Mouse (Mus musculus) CH12.LX (cell line): ENCODE results near the gene Whrn. TPM values are rescaled to one million over a fixed set of nuclear protein-coding genes. Genes with fewer than 3 reads are reported as not detected.

ENCODE experiments used
- DNase-seq: peaks from one replicate; pipeline ENCODE4 v3.0.0-alpha.2; 2013; ENCODE audit errors: extremely low read depth
- H3K27ac ChIP-seq: 2 replicates; pipeline ENCODE4 v1.5.1; 2012; ENCODE audit warnings: low read depth, mild to moderate bottlenecking, control low read depth, moderate library complexity; ENCODE audit not compliant: insufficient read depth
- H3K27me3 ChIP-seq: replicated peaks from 2 replicates; pipeline ENCODE3; 2012; ENCODE audit warnings: inconsistent platforms
- H3K36me3 ChIP-seq, 2 experiments: replicated peaks in 1 of 2; 2 replicates each; pipeline versions ENCODE3 to v1.6.1; 2012; ENCODE audit warnings: inconsistent platforms in 1 of 2, low read length in 1 of 2, mild to moderate bottlenecking in 1 of 2, mixed read lengths in 1 of 2, moderate library complexity in 1 of 2; ENCODE audit not compliant: control insufficient read depth in 1 of 2, insufficient read depth in 1 of 2
- H3K4me1 ChIP-seq, 2 experiments: 2 replicates each; pipeline ENCODE4 v1.6.1; 2012; ENCODE audit warnings: inconsistent platforms in 1 of 2, moderate library complexity in 1 of 2; ENCODE audit not compliant: insufficient read depth in 2 of 2, control insufficient read depth in 1 of 2
- H3K4me2 ChIP-seq: 2 replicates; pipeline ENCODE4 v1.6.1; 2012; ENCODE audit warnings: low read depth, mild to moderate bottlenecking, control low read depth; ENCODE audit not compliant: poor library complexity, insufficient read depth, severe bottlenecking
- H3K4me3 ChIP-seq, 3 experiments: fragments of 150-350 bp in 1 of 3; sonication (generic) in 1 of 3; replicated peaks in 1 of 3; 2 replicates each; pipeline versions ENCODE3 to v1.5.1; 2011 to 2012; ENCODE audit warnings: low read depth in 2 of 3, low read length in 2 of 3, mild to moderate bottlenecking in 2 of 3, moderate library complexity in 2 of 3, control low read depth in 1 of 3, improper control_type of control experiment in 1 of 3, inconsistent platforms in 1 of 3, mixed read lengths in 1 of 3; ENCODE audit not compliant: poor library complexity in 1 of 3
- H3K79me2 ChIP-seq: replicated peaks from 2 replicates; pipeline ENCODE4 v1.6.1; 2012; ENCODE audit warnings: mild to moderate bottlenecking, moderate library complexity; ENCODE audit not compliant: control insufficient read depth, poor library complexity, insufficient read depth, severe bottlenecking; ENCODE audit errors: extremely low read depth
- H3K9ac ChIP-seq: 2 replicates; pipeline ENCODE4 v1.6.1; 2012; ENCODE audit warnings: low read depth, mild to moderate bottlenecking, control low read depth, moderate library complexity; ENCODE audit not compliant: insufficient read depth
- H3K9me3 ChIP-seq: replicated peaks from 2 replicates; pipeline ENCODE3; 2012; ENCODE audit warnings: low read length, inconsistent platforms, mixed read lengths
- CHD1 ChIP-seq: IDR thresholded peaks from 2 replicates; pipeline ENCODE4 v1.6.1; 2012; ENCODE audit warnings: low read depth, low read length, improper control_type of control experiment, inconsistent platforms
- CTCF ChIP-seq, 2 experiments: IDR thresholded peaks in 1 of 2; conservative IDR thresholded peaks in 1 of 2; 2 replicates each; pipeline ENCODE4 v1.5.1; 2011 to 2012; ENCODE audit warnings: low read depth in 2 of 2, low read length in 2 of 2, improper control_type of control experiment in 1 of 2, inconsistent platforms in 1 of 2, mild to moderate bottlenecking in 1 of 2, moderate library complexity in 1 of 2
- E2F4 ChIP-seq: IDR thresholded peaks from 2 replicates; pipeline ENCODE4 v1.6.1; 2011; ENCODE audit warnings: low read depth, low read length, improper control_type of control experiment; ENCODE audit not compliant: insufficient replicate concordance
- HCFC1 ChIP-seq: IDR thresholded peaks from 2 replicates; pipeline ENCODE4 v1.6.1; 2012; ENCODE audit warnings: low read depth, mild to moderate bottlenecking, inconsistent platforms, low read length, improper control_type of control experiment
- JUN ChIP-seq: IDR thresholded peaks from 2 replicates; pipeline ENCODE4 v1.6.1; 2011; ENCODE audit warnings: low read depth, mild to moderate bottlenecking, low read length, improper control_type of control experiment, moderate library complexity; ENCODE audit not compliant: insufficient read depth
- JUND ChIP-seq: conservative IDR thresholded peaks from 2 replicates; pipeline ENCODE4 v1.6.1; 2011; ENCODE audit warnings: low read depth, low read length, improper control_type of control experiment
- KAT2A ChIP-seq: IDR thresholded peaks from 2 replicates; pipeline ENCODE4 v1.6.1; 2012; ENCODE audit warnings: low read length, improper control_type of control experiment, inconsistent platforms; ENCODE audit not compliant: insufficient replicate concordance
- MAX ChIP-seq: IDR thresholded peaks from 2 replicates; pipeline ENCODE4 v1.6.1; 2011; ENCODE audit warnings: low read length, improper control_type of control experiment
- MXI1 ChIP-seq: IDR thresholded peaks from 2 replicates; pipeline ENCODE4 v1.6.1; 2011; ENCODE audit warnings: mild to moderate bottlenecking, low read depth, low read length, improper control_type of control experiment
- MYC ChIP-seq: IDR thresholded peaks from 2 replicates; pipeline ENCODE4 v1.6.1; 2011; ENCODE audit warnings: low read depth, mild to moderate bottlenecking, improper control_type of control experiment, low read length
- PAX5 ChIP-seq: IDR thresholded peaks from 2 replicates; pipeline ENCODE4 v1.6.1; 2012; ENCODE audit warnings: low read length, inconsistent platforms, mixed read lengths
- POLR2A ChIP-seq: IDR thresholded peaks from 2 replicates; pipeline ENCODE4 v1.6.1; 2011; ENCODE audit warnings: low read depth, mild to moderate bottlenecking, improper control_type of control experiment, low read length
- SMC3 ChIP-seq: IDR thresholded peaks from 2 replicates; pipeline ENCODE4 v1.6.1; 2011; ENCODE audit warnings: low read depth, low read length, improper control_type of control experiment
- TCF12 ChIP-seq: IDR thresholded peaks from 2 replicates; pipeline ENCODE4 v1.6.1; 2014; ENCODE audit warnings: low read depth, mild to moderate bottlenecking, inconsistent platforms, low read length, improper control_type of control experiment
- USF2 ChIP-seq: conservative IDR thresholded peaks from 2 replicates; pipeline ENCODE4 v1.6.1; 2011; ENCODE audit warnings: low read depth, low read length, improper control_type of control experiment
- ZNF384 ChIP-seq: IDR thresholded peaks from 2 replicates; pipeline ENCODE4 v1.6.1; 2012; ENCODE audit warnings: low read depth, low read length, improper control_type of control experiment, inconsistent platforms
- dilution Hi-C: fragments of 300-500 bp; cut with MboI; formaldehyde crosslinking; loops from 2 replicates; pipeline ENCODE4 v1.14.3; 2020; ENCODE audit warnings: low sequenced_read_pairs; ENCODE audit not compliant: extremely low pct_unique_long_range_greater_than_20kb, extremely low pct_ligation_motif_present
- in situ Hi-C: fragments of 300-500 bp; cut with MboI; formaldehyde crosslinking; loops from 3 replicates; pipeline ENCODE4 v1.14.3; 2019; ENCODE audit warnings: low sequenced_read_pairs, low pct_ligation_motif_present, low pct_unique_long_range_greater_than_20kb, mixed read lengths
- polyA plus RNA-seq: library from polyadenylated mRNA; unstranded; fragments of >175 nt; gene quantifications from 2 replicates; pipeline ENCODE4 v1.2.1, GENCODE M21; 2012; ENCODE audit warnings: low read depth; ENCODE audit not compliant: insufficient read length
- total RNA-seq, 2 experiments: library from RNA; depleted of rRNA; stranded (reverse); fragments of 300-350 nt in 1 of 2; fragments of >200 nt in 1 of 2; gene quantifications; 2 replicates each; pipeline ENCODE4 v1.2.3; 2012 to 2014

Gene Whrn
- total and polyA plus RNA-seq, 3 experiments, result 0.99 to 9.4 (median 4.5) TPM

GRCm38 (mm10) chr4:63493351-63494121 lies 2.3 kb downstream of the Whrn start:
- H3K79me2 ChIP-seq, result no peaks in the 10 kb centered on the region
- H3K9me3 ChIP-seq, result peaks cover 3% of the 10 kb centered on the region
- peaks cover 8 to 78% of the 10 kb centered on the region in 2 experiments for H3K4me1 ChIP-seq
- H3K27ac ChIP-seq, result no peak overlapping the region
- peaks cover 0 to 16% of the 10 kb centered on the region in 2 experiments for H3K36me3 ChIP-seq
- H3K4me2 ChIP-seq, result peak overlapping the region; percentile 88; the same call in 1 of the 2 replicates
- no peak overlapping the region for H3K4me3 ChIP-seq
- no peak for TF ChIP-seq MAX
- no peak for TF ChIP-seq KAT2A
- no peak for TF ChIP-seq MXI1
- H3K9ac ChIP-seq, result no peak overlapping the region
- dilution Hi-C loops (no loop called here), in situ Hi-C loops (loop anchor here (5.0 kb wide), 1 partner anchor 66 kb away; no protein-coding TSS in a partner anchor)
- no peak for DNase-seq
- H3K27me3 ChIP-seq, result peaks cover 5% of the 10 kb centered on the region

- no peak overlapping the region for H3K4me3 ChIP-seq
- H3K9me3 ChIP-seq, result peaks cover 3% of the 10 kb centered on the region
- peaks cover 0 to 16% of the 10 kb centered on the region in 2 experiments for H3K36me3 ChIP-seq
- no peaks in the 10 kb centered on the region for H3K27me3 ChIP-seq
- dilution Hi-C loops (no loop called here), in situ Hi-C loops (loop anchor here (5.0 kb wide), 1 partner anchor 64 kb away; no protein-coding TSS in a partner anchor)
- H3K4me1 ChIP-seq, result peaks cover 8 to 80% of the 10 kb centered on the region in 2 experiments
- no peak overlapping the region for H3K27ac ChIP-seq
- DNase-seq, result no peak
- no peaks in the 10 kb centered on the region for H3K79me2 ChIP-seq
- TF ChIP-seq TCF12, result no peak
- TF ChIP-seq CTCF (conservative IDR thresholded peaks at IDR 0.05 in 1 of 2, IDR thresholded peaks at IDR 0.05 in 1 of 2; ENCODE audit: low read depth in 2 of 2, low read length in 2 of 2), result no peak
- TF ChIP-seq JUN, result no peak
- no peak for TF ChIP-seq ZNF384
- no peak for TF ChIP-seq USF2
- TF ChIP-seq HCFC1, result no peak
- TF ChIP-seq E2F4, result no peak
- TF ChIP-seq POLR2A, result no peak
- no peak for TF ChIP-seq CHD1
- no peak for TF ChIP-seq MYC
- TF ChIP-seq JUND, result no peak
- no peak overlapping the region for H3K4me2 ChIP-seq
- H3K9ac ChIP-seq, result no peak overlapping the region
Observed at GRCm38 (mm10) chr4:63491521-63491920, 4.3 kb downstream of the Whrn start.

GRCm38 (mm10) chr4:63490146-63490545 lies 5.6 kb downstream of the Whrn start:
- no peak for DNase-seq
- no peaks in the 10 kb centered on the region for H3K27me3 ChIP-seq
- TF ChIP-seq E2F4, result no peak
- no peak for TF ChIP-seq SMC3
- TF ChIP-seq PAX5, result no peak
- H3K36me3 ChIP-seq, result peaks cover 0 to 16% of the 10 kb centered on the region in 2 experiments
- no peak overlapping the region for H3K4me2 ChIP-seq
- no peak overlapping the region for H3K9ac ChIP-seq
- H3K79me2 ChIP-seq, result no peaks in the 10 kb centered on the region
- in situ Hi-C loops (loop anchor here (5.0 kb wide), 1 partner anchor 63 kb away; no protein-coding TSS in a partner anchor), dilution Hi-C loops (no loop called here)
- peaks cover 15 to 86% of the 10 kb centered on the region in 2 experiments for H3K4me1 ChIP-seq
- H3K4me3 ChIP-seq, result no peak overlapping the region
- H3K27ac ChIP-seq, result no peak overlapping the region
- H3K9me3 ChIP-seq, result peaks cover 3% of the 10 kb centered on the region
